Mouse (Mus musculus): ENCODE data around the gene Vwa8. TPM values are rescaled to one million over a fixed set of nuclear protein-coding genes. Genes with fewer than 3 reads are reported as not detected.
A peak's percentile ranks its signal among the peaks of the same experiment; 100 is the strongest.

Vwa8 gene
- polyA plus RNA-seq, 3 experiments from 2014 or later: 4.7 to 10.0 (median 8.4) TPM

- ATAC-seq: no peak
Observed at GRCm38 (mm10) chr14:79097181-79097580, 248.3 kb downstream of the Vwa8 start.

DNA sequence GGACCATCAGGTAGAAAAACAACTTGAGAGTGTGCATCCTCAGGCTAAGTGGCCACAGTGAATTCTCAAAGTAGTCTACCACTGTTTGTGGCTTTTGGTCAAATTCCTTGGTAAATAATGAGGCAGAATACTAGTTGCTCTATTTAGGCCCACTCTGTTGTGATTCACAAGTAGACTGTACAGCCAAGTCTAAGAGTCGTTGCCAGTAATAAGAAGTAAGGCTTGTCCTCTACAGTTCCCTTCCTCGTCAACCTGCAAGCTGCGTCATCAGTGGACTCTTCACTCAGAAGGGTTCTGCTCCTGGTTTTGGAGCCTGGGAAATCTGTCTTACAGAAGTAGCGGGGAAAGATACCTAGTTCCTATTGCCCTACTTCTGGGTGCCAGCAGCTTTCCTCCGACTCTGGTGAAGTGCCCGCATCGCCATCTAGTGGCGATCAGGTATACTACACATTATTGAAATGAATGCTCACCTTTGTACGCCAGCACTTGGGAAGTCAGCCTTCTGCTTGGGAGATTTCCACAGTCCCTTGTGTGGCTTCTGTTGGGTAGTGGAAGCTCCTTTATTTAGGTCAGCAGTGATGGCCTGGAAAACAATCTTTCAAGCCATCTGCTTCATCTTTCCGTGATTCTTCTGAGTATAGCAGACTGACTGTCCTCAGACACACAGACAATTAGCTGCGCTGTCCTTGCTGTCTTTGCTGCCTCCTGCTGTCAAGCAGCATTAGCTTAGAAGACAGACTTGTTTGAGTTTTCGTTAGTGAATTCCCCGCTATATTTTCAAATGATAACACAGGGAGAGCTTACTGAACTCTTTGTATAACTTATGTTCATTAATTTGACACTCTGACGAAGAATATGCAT lies 258.0 kb downstream of the Vwa8 start:
- peak; percentile 61 for ATAC-seq

DNA sequence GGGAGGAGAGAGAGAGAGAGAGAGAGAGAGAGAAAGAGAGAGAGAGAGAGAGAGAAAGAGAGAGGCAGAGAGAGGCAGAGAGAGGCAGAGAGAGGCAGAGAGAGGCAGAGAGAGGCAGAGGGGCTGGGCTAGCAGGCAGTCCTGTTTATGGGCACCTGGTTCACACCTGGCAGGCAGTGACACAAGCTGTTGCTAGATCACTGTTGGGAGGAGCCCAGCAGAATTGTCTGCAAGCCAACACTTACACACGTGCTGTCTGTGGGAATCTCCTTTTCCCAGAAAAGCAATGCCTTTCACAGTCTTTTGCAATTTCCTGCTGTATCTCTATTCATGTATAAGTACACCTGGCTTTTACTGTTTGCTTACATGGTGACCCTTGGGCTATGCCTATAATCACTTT lies 260.5 kb downstream of the Vwa8 start:
- ATAC-seq: no peak

GRCm38 (mm10) chr14:79110012-79110411 lies 261.2 kb downstream of the Vwa8 start:
- no peak for ATAC-seq

DNA sequence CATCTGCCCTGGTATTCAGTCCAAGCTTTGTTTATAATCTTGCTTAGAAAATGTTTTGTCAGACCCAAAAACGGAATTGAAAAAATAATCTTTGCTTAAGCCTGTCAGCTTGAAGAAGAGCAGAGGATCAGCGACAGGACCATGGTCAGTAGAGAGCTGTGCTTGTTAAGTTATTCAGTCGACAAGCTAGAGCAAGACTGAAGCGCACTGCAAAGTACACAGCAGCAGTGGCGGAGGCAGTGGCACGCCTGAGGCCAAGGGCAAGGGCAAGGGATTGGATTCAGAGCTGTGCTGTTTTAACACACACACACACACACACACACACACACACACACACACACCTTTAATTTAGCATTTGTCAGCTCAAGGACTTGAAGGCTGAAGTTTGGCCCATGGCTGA lies 263.2 kb downstream of the Vwa8 start:
- ATAC-seq: no peak

- ATAC-seq: no peak
Observed at GRCm38 (mm10) chr14:79114526-79115383, 265.9 kb downstream of the Vwa8 start.

- no peak for ATAC-seq
Observed at GRCm38 (mm10) chr14:79118457-79118856, 269.6 kb downstream of the Vwa8 start.

- ATAC-seq: no peak
Observed at GRCm38 (mm10) chr14:79119354-79119753, 270.5 kb downstream of the Vwa8 start.

- no peak for ATAC-seq
Observed at GRCm38 (mm10) chr14:79120681-79121080, 271.8 kb downstream of the Vwa8 start.

- no peak for ATAC-seq
Observed at GRCm38 (mm10) chr14:79123466-79123865, 274.6 kb downstream of the Vwa8 start.

- peak; percentile 73 for ATAC-seq
Observed at GRCm38 (mm10) chr14:79124643-79125042, 275.8 kb downstream of the Vwa8 start.

GRCm38 (mm10) chr14:79126176-79126575 lies 277.3 kb downstream of the Vwa8 start:
- no peak for ATAC-seq

- no peak for ATAC-seq
Observed at GRCm38 (mm10) chr14:79134891-79135334, 286.1 kb downstream of the Vwa8 start.

- no peak for ATAC-seq
Observed at GRCm38 (mm10) chr14:79135441-79135840, 286.6 kb downstream of the Vwa8 start.

GRCm38 (mm10) chr14:79136585-79136984 lies 287.7 kb downstream of the Vwa8 start:
- no peak for ATAC-seq

- ATAC-seq: no peak
Observed at GRCm38 (mm10) chr14:79137100-79137499, 288.2 kb downstream of the Vwa8 start.

GRCm38 (mm10) chr14:79139096-79139651 lies 290.3 kb downstream of the Vwa8 start:
- no peak for ATAC-seq

DNA sequence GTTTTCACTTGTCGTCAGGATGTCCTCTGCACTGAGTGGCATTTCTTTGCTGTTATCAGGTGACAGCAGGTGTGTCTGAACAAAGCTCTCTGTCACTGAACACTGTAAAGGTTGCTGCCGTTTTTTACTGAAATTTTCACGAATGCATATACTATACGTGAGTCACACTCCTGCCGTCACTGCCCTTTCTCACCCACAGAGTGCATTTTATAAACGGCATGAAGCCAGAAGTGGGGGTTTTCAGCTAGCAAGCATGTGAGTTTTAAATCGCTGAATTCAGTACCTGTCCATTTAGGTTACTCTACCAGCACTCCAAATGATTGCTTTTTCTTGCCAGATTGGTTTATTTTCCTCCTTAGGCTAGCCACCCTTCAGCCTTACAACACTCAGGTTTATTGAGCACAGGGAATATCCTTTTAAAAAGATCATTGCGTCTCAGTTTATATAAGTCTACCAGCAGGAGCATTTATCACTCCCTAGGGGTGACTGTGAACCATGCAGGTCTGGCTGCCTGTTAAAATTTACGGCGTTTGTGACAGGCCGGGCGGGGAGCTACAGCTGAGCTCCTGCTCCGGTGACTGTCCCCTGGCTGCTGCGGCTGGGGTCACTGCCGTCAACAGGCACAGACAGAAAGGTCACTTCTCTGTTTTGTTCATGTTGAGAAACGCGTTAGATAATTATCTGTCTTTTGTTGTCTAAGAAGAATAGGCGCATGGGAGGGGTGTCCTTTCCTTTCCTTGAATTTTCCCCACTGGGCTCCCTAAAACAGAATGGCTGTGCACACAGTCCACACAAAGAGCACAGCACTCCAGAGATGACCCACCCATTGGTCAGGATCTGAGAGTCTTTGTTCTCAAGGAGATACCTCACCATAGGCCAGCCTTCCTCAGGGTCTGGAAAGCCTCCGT lies 291.3 kb downstream of the Vwa8 start:
- ATAC-seq: no peak

- ATAC-seq: no peak
Observed at GRCm38 (mm10) chr14:79140826-79141219, 292.0 kb downstream of the Vwa8 start.

- no peak for ATAC-seq
Observed at GRCm38 (mm10) chr14:79142342-79142741, 293.5 kb downstream of the Vwa8 start.

- no peak for ATAC-seq
Observed at GRCm38 (mm10) chr14:79143696-79144095, 294.8 kb downstream of the Vwa8 start.

Data from inflammation-experienced regulatory T-cells, adult 6 months (primary cell).